Mouse (Mus musculus): ENCODE data around the gene Slc29a3.

Slc29a3 gene

GRCm38 (mm10) chr10:60752040-60753020 is at the start of gene Slc29a3:
Slc29a3 (minus strand) TSS chr10:60752794.
- peak; percentile 91 for DNase-seq (ENCODE audit: low spot score)

GRCm38 (mm10) chr10:60801898-60802412 is 49.4 kb upstream of the Slc29a3 start:
- no peak for DNase-seq (ENCODE audit: low spot score)

GRCm38 (mm10) chr10:60801168-60801897 is 48.7 kb upstream of the Slc29a3 start:
- DNase-seq (ENCODE audit: low spot score) = no peak

- no peak for DNase-seq (ENCODE audit: low spot score)
Measured at GRCm38 (mm10) chr10:60800295-60801167, 47.9 kb upstream of the Slc29a3 start.

GRCm38 (mm10) chr10:60797682-60798422 is 45.3 kb upstream of the Slc29a3 start:
- DNase-seq (ENCODE audit: low spot score) = no peak

- no peak for DNase-seq (ENCODE audit: low spot score)
Measured at GRCm38 (mm10) chr10:60796474-60796873, 43.9 kb upstream of the Slc29a3 start.

- no peak for DNase-seq (ENCODE audit: low spot score)
Measured at GRCm38 (mm10) chr10:60796028-60796427, 43.4 kb upstream of the Slc29a3 start.

GRCm38 (mm10) chr10:60794792-60795191 is 42.2 kb upstream of the Slc29a3 start:
- no peak for DNase-seq (ENCODE audit: low spot score)

GRCm38 (mm10) chr10:60794374-60794773 is 41.8 kb upstream of the Slc29a3 start:
- DNase-seq (ENCODE audit: low spot score) = no peak

- DNase-seq (ENCODE audit: low spot score) = no peak
Measured at GRCm38 (mm10) chr10:60792841-60793240, 40.2 kb upstream of the Slc29a3 start.

- no peak for DNase-seq (ENCODE audit: low spot score)
Measured at GRCm38 (mm10) chr10:60792365-60792764, 39.8 kb upstream of the Slc29a3 start.

- DNase-seq (ENCODE audit: low spot score) = no peak
Measured at GRCm38 (mm10) chr10:60790912-60791311, 38.3 kb upstream of the Slc29a3 start.

- no peak for DNase-seq (ENCODE audit: low spot score)
Measured at GRCm38 (mm10) chr10:60787303-60788074, 34.9 kb upstream of the Slc29a3 start.

- DNase-seq (ENCODE audit: low spot score) = no peak
Measured at GRCm38 (mm10) chr10:60783608-60784007, 31.0 kb upstream of the Slc29a3 start.

- DNase-seq (ENCODE audit: low spot score) = peak; percentile 53
Measured at GRCm38 (mm10) chr10:60779628-60780027, 27.0 kb upstream of the Slc29a3 start.

- DNase-seq (ENCODE audit: low spot score) = no peak
Measured at GRCm38 (mm10) chr10:60778542-60778941, 25.9 kb upstream of the Slc29a3 start.

GRCm38 (mm10) chr10:60775473-60775872 is 22.9 kb upstream of the Slc29a3 start:
- DNase-seq (ENCODE audit: low spot score) = no peak

GRCm38 (mm10) chr10:60774616-60775015 is 22.0 kb upstream of the Slc29a3 start:
- DNase-seq (ENCODE audit: low spot score) = no peak

GRCm38 (mm10) chr10:60770855-60771254 is 18.3 kb upstream of the Slc29a3 start:
- DNase-seq (ENCODE audit: low spot score) = no peak

GRCm38 (mm10) chr10:60768614-60769013 is 16.0 kb upstream of the Slc29a3 start:
- DNase-seq (ENCODE audit: low spot score) = no peak
